Comparison of ENCODE assay signal across 25 mouse cellular contexts in the genomic region with DNA sequence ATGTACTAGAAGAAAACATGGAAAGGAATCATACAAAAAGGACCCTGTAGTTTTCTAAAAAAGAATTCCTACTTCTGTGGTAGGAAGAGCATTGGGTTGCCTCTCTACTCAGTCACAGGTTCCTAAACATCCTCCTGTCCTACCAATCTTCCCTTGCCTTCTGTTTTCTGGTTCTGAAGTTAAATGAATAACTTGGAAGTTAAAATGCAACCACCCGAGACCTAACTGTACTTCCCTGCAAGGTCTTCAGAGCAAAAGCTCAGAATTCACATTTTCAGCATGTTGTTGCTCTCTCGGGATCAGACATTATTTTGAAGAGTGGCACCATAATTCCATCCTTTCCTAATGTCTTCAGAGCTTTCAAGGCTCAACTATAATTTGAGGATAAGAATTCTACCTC. TPM values are rescaled to one million over a fixed set of nuclear protein-coding genes. Genes with fewer than 3 reads are reported as not detected.
"Had no signal": no experiment of that assay in that cellular context is flagged by ENCODE, and none has a peak within 500 bp of the region (broad histone marks: within the 10 kb centered on the region; RNA-seq: fewer than 3 reads in every experiment).

No protein-coding gene starts in this region.

- H3K4me1 ChIP-seq: heart, embryonic 10.5 days; heart, embryonic 12.5 days; heart, embryonic 13.5 days; heart, embryonic 15.5 days; hindbrain, embryonic 12.5 days; hindbrain, embryonic 13.5 days; hindbrain, embryonic 15.5 days; intestine, embryonic 15.5 days had no signal

- DNase-seq: heart, adult 18-20 months; heart, adult 2 months; heart, postnatal 10 days; heart, postnatal 14 days; heart, postnatal 36 days; heart, postnatal 4 days; kidney, postnatal 25 days; layer of hippocampus, adult 9-11 months; layer of hippocampus, postnatal 36 days had no signal

- H3K27me3 ChIP-seq: heart, embryonic 12.5 days; heart, embryonic 13.5 days; heart, embryonic 15.5 days; hindbrain, embryonic 12.5 days; hindbrain, embryonic 13.5 days; hindbrain, embryonic 15.5 days; intestine, embryonic 15.5 days; kidney, embryonic 15.5 days had no signal

- H3K27ac ChIP-seq: heart, adult 2 months; heart, embryonic 10.5 days; heart, embryonic 13.5 days; heart, embryonic 15.5 days; hindbrain, embryonic 10.5 days; hindbrain, embryonic 12.5 days; hindbrain, embryonic 13.5 days; hindbrain, embryonic 14.5 days; hindbrain, embryonic 15.5 days; hindbrain, postnatal 0 days; intestine, embryonic 15.5 days; kidney, embryonic 15.5 days; kidney, postnatal 0 days; layer of hippocampus, adult 2 months; left cerebral cortex, adult 2 months had no signal

- H3K4me3 ChIP-seq: heart, adult 2 months; heart, embryonic 10.5 days; heart, embryonic 12.5 days; heart, embryonic 13.5 days; heart, embryonic 15.5 days; hindbrain, embryonic 10.5 days; hindbrain, embryonic 12.5 days; hindbrain, embryonic 13.5 days; hindbrain, embryonic 15.5 days; intestine, embryonic 15.5 days; kidney, embryonic 15.5 days; layer of hippocampus, adult 2 months; left cerebral cortex, adult 2 months had no signal

- H3K36me3 ChIP-seq: heart, embryonic 10.5 days; heart, embryonic 12.5 days; heart, embryonic 13.5 days; heart, embryonic 15.5 days; hindbrain, embryonic 10.5 days; hindbrain, embryonic 12.5 days; hindbrain, embryonic 13.5 days; hindbrain, embryonic 15.5 days; intestine, embryonic 15.5 days; kidney, embryonic 15.5 days had no signal

RNA-seq across cellular contexts. Expression of a gene that starts 46.6 kb away (rescaled TPM):
- polyA plus RNA-seq: inflammation-experienced regulatory T-cells, adult 6 months had no signal
